Mouse (Mus musculus): Measurements from ENCODE around the gene Krt19. TPM values are rescaled to one million over a fixed set of nuclear protein-coding genes. Genes with fewer than 3 reads are reported as not detected.

Krt19 gene
- polyA plus RNA-seq (2015; fragmentation: Nextera tagmentation; extraction: Ambion mirVana): 2.0 and 2.4 TPM in 2 replicates

DNA sequence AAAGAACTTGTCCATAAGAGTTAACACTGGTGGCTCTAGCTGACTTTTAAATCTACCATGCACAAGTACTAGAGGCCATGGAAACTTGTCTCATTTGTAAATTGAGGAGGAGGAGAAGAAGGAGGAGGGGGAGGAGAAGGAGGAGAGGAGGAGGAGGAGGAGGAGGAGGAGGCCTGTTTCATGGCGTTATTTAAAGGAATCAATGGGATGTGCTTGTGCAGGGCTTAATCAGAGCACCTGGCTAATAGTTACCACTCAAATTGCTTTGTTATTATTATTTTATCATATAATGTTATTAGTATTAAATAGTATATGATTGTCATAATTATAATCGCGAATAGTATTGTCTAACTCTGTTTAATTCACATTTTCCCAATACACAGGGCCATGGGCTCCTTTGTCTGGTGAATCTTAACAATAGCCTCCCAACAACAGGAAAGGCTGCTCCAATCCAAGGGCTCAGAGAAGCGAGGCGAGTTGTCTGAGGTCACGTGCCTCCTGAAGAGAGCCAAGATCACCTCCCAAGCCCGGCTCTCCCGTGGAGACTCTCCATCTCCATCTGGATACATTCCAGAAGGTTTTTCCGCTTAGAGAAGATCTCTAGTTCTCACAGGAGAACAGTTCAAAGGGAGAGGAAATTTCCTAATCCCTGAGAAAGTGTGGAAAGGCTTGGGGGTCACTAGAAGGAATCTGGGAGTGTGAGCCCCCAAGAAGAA is at the start of gene Krt19:
Gene Krt19 (minus strand): TSS at position 51 of the 716 bp plus-strand sequence.
- 45% methylated on average over 9 of the region's 9 CpGs for WGBS
- Histone ChIP-seq H3K4me3 (no peak within 1 kb of the TSS), H3K36me3 (no peaks in the 10 kb centered on the region), H3K9ac (no peak within 1 kb of the TSS), H3K9me3 (no peaks in the 10 kb centered on the region), H3K4me1 (replicated peaks) (peaks cover 13% of the 10 kb centered on the region), H3K27me3 (peaks cover 31% of the 10 kb centered on the region), H3K4me2 (no peak within 1 kb of the TSS), H3K27ac (replicated peaks) (no peak within 1 kb of the TSS)
- no peak for ATAC-seq (ENCODE audit: low FRiP score, low read depth)

DNA sequence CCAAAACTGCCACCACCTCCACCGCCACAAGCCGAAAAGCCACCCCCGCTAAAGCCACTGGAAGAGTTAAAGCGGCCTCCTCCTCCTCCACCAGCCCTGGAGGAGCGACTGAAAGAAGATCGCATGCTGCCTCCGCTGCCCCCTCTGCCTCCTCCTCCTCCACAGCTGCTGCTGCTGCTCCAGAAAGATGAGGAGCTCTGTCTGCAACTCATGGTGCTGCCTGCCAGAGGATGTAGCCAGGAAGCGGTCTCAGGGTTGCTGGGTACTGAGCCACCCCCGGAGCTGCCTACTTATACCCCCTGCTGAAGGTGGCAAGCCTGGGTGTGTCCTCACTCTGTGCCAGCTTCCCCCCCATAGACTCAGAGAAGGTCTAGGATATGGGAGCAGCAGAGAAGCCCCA is 44.5 kb upstream of the Krt19 start, which contains the start of gene Krt9:
Gene Krt9 (minus strand): TSS at position 255 of the 400 bp plus-strand sequence.
- Histone ChIP-seq H3K4me1 (replicated peaks) (no peaks in the 10 kb centered on the region), H3K9me3 (no peaks in the 10 kb centered on the region), H3K27me3 (no peaks in the 10 kb centered on the region), H3K9ac (no peak within 1 kb of the TSS), H3K36me3 (no peaks in the 10 kb centered on the region), H3K4me2 (no peak within 1 kb of the TSS), H3K27ac (replicated peaks) (no peak within 1 kb of the TSS), H3K4me3 (no peak within 1 kb of the TSS)
- 61% methylated on average over 9 of the region's 9 CpGs for WGBS
- no peak for ATAC-seq (ENCODE audit: low FRiP score, low read depth)

DNA sequence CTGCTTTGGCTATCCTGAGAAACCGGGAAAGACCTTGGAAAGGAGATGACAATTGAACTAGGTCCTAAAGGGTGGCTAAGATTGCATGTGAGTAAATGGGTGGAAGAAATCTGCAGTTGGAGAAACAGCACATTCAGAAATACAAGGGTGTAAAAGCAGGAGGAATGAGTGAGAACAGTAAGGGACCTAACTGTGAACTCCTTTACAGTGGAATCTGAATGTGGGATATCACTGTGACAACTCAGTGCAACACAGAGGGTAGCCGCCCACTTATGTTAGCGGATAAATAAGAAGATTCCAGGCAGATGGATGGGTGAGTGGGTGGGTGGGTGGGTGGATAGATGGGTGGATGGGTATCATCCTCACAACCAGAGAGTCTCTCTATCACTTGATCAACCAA is 43.4 kb upstream of the Krt19 start:
- Histone ChIP-seq H3K36me3 (no peaks in the 10 kb centered on the region), H3K9ac (no peak overlapping the region), H3K27me3 (no peaks in the 10 kb centered on the region), H3K4me3 (no peak overlapping the region), H3K9me3 (no peaks in the 10 kb centered on the region), H3K4me1 (replicated peaks) (no peaks in the 10 kb centered on the region), H3K27ac (replicated peaks) (no peak overlapping the region), H3K4me2 (no peak overlapping the region)
- WGBS: 95% methylated on average over 3 of the region's 3 CpGs
- no peak for ATAC-seq (ENCODE audit: low FRiP score, low read depth)

DNA sequence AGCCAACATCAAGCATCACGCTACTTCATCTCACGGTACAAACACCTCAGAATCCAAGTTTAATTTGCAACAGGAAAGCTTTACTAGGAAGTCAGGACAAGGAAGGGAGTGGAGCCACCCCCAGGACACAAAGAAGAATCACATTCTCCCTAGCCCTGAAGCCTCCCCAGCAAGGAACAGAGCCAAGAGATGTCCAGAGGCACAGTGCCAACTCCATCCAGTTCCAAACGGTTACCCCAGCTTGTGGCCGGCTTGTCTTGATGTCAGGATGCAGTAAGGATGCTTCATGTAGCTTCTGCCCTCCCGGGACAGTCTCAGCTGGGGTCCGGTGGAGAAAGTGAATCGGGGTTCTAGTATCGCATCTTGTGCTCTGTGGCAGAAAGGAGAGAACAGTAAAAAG is 38.3 kb upstream of the Krt19 start:
- Histone ChIP-seq H3K4me3 (no peak overlapping the region), H3K36me3 (no peaks in the 10 kb centered on the region), H3K27ac (replicated peaks) (no peak overlapping the region), H3K9ac (no peak overlapping the region), H3K27me3 (no peaks in the 10 kb centered on the region), H3K4me1 (replicated peaks) (no peaks in the 10 kb centered on the region), H3K4me2 (no peak overlapping the region), H3K9me3 (no peaks in the 10 kb centered on the region)
- WGBS: 80% methylated on average over 8 of the region's 8 CpGs
- no peak for ATAC-seq (ENCODE audit: low FRiP score, low read depth)

DNA sequence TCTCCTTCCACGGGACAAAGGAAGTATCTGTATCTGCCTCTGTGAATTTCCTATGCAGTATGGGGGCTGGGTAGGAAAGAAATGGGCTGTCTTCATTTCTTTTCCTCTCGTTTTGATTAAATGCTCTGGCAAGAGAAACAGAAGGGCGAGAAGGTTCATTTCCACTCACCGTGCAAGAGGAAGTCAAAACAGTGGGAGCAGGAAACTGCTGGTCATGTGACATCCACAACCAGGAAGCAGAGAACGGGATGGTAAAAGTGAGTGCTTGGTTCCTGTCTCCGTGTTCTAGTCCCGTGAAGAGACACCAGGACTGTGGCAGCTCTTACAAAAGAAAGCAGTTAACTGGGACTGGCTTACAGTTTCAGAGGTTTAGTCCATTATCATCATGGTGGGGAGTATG is 33.3 kb upstream of the Krt19 start:
- WGBS: 80% methylated on average over 7 of the region's 7 CpGs
- H3K27me3 ChIP-seq: no peaks in the 10 kb centered on the region
- no peak overlapping the region for H3K9ac ChIP-seq
- H3K4me2 ChIP-seq: no peak overlapping the region
- H3K9me3 ChIP-seq: no peaks in the 10 kb centered on the region
- no peaks in the 10 kb centered on the region for H3K4me1 ChIP-seq (replicated peaks)
- no peak overlapping the region for H3K4me3 ChIP-seq
- ATAC-seq (ENCODE audit: low FRiP score, low read depth): no peak
- H3K36me3 ChIP-seq: no peaks in the 10 kb centered on the region
- H3K27ac ChIP-seq (replicated peaks): no peak overlapping the region

DNA sequence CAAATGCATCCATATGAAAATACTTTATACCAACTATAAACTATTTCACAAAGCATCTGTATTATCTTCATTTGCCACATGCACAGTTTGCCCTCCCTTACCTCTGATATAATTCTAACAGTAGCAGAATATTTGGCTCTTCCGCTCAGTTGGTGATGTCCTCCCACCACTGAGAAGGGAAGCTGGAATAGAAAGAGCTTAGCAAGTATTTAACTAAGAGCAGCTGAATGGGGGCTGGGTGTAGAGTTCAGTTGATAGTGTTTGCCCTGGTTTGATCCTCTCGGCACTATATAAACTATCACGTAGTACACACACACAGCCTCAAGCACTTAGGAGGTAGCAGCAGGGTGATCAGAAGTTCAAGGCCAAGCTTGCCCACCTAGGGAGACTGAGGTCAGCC is 30.8 kb upstream of the Krt19 start:
- H3K9ac ChIP-seq: no peak overlapping the region
- no peaks in the 10 kb centered on the region for H3K27me3 ChIP-seq
- H3K4me1 ChIP-seq (replicated peaks): no peaks in the 10 kb centered on the region
- H3K27ac ChIP-seq (replicated peaks): no peak overlapping the region
- H3K36me3 ChIP-seq: no peaks in the 10 kb centered on the region
- no peak overlapping the region for H3K4me3 ChIP-seq
- no peak overlapping the region for H3K4me2 ChIP-seq
- ATAC-seq (ENCODE audit: low FRiP score, low read depth): no peak
- no peaks in the 10 kb centered on the region for H3K9me3 ChIP-seq
- 83% methylated on average over 3 of the region's 3 CpGs for WGBS

DNA sequence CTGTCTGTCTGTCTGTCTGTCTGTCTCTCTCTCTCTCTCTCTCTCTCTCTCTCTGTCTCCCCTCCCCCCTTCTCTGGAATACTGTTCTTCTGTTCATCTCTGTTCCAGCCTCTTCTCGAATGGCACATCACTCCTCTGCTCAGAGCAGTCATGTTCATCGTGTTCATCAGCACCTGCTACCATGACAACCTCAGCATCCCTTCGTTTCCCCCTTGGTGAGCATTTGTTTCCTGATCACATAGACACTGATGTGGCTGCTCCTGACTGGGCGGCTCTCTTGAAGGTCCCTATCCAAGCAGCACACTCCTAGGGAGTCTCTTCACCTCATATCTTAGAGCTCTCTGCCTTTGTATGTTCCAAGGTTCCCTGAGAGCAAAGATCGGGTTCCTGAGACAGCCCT is 29.8 kb upstream of the Krt19 start:
- no peak overlapping the region for H3K9ac ChIP-seq
- 64% methylated on average over 5 of the region's 5 CpGs for WGBS

DNA sequence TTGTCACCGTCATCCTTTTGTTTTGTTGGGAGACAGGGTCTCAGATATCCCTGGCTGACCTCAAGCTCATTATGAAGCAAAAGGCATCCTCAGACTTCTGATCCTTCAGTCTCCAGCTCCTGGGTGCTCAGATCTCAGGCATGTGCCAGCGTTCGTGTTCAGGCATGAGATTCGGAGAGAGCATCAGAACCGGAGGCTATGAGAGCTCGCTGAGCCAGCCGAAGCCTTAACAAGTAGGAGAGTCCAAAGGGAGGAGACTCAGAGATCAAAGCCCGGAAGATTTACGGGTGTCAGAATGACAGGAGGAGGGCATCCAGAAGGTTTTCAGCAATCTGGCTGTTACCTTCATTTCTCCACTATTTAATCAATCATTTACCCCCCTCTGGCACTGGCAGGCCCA is 28.3 kb upstream of the Krt19 start:
- Histone ChIP-seq H3K27me3 (no peaks in the 10 kb centered on the region), H3K36me3 (no peaks in the 10 kb centered on the region), H3K4me3 (no peak overlapping the region), H3K9me3 (no peaks in the 10 kb centered on the region), H3K9ac (no peak overlapping the region), H3K4me2 (no peak overlapping the region), H3K27ac (replicated peaks) (no peak overlapping the region), H3K4me1 (replicated peaks) (no peaks in the 10 kb centered on the region)
- no peak for ATAC-seq (ENCODE audit: low FRiP score, low read depth)
- WGBS: 81% methylated on average over 9 of the region's 9 CpGs

More for the DNA sequence above, 29.8 kb upstream of the Krt19 start:
- H3K27ac ChIP-seq (replicated peaks): no peak overlapping the region
- H3K4me3 ChIP-seq: no peak overlapping the region
- no peaks in the 10 kb centered on the region for H3K27me3 ChIP-seq
- H3K36me3 ChIP-seq: no peaks in the 10 kb centered on the region
- no peaks in the 10 kb centered on the region for H3K4me1 ChIP-seq (replicated peaks)
- no peak overlapping the region for H3K4me2 ChIP-seq
- no peak for ATAC-seq (ENCODE audit: low FRiP score, low read depth)
- no peaks in the 10 kb centered on the region for H3K9me3 ChIP-seq

DNA sequence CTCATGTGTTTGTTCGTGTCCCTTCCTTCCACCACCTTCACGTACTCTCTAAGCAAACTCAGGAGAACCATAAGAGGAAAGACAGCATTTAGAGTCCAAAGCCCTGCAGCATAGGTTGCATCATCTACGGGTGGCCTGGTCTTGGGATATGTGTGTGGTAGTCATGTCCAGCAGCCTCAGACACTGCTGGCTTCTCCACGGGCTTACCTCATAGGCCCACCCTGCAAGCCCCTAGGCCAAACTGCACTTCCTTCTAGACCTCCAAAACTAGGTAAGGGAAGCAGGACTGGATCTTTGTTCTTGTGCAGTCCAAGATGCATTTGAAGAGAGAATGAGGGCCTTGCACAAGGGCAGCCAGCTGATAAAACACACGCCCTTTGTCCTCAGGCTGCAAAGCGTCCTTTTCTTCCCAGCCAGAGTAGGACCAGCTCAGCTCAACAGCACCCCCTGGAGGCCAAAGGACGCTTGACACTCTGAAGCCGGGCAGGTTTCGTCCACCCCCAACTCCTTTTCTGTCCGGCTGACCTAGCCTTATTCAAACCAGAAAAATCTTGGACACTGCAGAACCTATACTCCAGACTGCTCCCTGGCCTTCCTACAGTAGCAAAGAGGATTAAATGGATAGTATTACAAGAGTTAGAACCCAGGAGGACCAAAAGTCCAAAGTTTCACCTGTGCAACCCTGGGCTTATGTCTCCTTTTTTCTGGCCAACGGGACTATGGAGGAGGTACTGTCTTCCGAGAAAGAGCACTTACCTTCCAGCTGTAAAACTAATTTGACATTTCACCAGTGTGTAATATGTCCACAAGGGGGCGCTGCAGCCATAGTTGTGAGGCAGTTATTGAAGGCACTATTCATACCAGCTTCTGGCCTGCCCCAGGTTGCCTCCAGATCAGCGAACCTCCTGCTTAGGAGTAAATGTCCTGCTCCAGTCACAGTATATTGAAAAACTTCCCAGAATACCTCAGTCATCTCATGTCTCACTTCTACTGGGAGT is 20.6 kb upstream of the Krt19 start:
- Histone ChIP-seq H3K4me2 (no peak overlapping the region), H3K36me3 (no peaks in the 10 kb centered on the region), H3K9ac (no peak overlapping the region), H3K27ac (replicated peaks) (no peak overlapping the region), H3K27me3 (no peaks in the 10 kb centered on the region), H3K4me1 (replicated peaks) (no peaks in the 10 kb centered on the region), H3K9me3 (no peaks in the 10 kb centered on the region), H3K4me3 (no peak overlapping the region)
- WGBS: 34% methylated on average over 14 of the region's 14 CpGs
- ATAC-seq (ENCODE audit: low FRiP score, low read depth): no peak

DNA sequence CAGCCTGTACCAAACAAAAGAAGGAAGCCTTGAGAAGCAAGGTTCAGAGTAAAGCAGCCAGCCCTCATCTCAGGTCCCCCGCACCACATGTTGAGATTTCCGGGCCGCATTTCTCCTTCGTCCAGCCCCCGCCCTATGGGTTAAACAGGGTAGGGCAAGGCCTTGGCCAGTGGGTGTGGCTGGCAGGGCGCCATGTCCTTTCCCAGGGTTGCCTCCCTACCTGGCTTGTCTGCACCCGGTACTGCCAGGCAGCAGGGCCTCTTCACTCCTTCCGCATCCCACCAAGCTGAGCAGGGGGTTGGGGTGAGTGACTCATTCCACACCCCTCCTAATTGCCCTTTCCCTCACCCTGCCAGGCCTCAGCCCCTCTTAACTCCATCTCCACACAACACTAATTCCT is 19.6 kb upstream of the Krt19 start:
- H3K4me1 ChIP-seq (replicated peaks): no peaks in the 10 kb centered on the region
- no peak for ATAC-seq (ENCODE audit: low FRiP score, low read depth)
- whole genome bisulfite sequencing: 84% methylated on average over 8 of the region's 8 CpGs
- no peak overlapping the region for H3K27ac ChIP-seq (replicated peaks)
- H3K9me3 ChIP-seq: no peaks in the 10 kb centered on the region
- no peak overlapping the region for H3K4me3 ChIP-seq
- H3K9ac ChIP-seq: no peak overlapping the region
- no peaks in the 10 kb centered on the region for H3K36me3 ChIP-seq
- H3K4me2 ChIP-seq: no peak overlapping the region
- no peaks in the 10 kb centered on the region for H3K27me3 ChIP-seq

DNA sequence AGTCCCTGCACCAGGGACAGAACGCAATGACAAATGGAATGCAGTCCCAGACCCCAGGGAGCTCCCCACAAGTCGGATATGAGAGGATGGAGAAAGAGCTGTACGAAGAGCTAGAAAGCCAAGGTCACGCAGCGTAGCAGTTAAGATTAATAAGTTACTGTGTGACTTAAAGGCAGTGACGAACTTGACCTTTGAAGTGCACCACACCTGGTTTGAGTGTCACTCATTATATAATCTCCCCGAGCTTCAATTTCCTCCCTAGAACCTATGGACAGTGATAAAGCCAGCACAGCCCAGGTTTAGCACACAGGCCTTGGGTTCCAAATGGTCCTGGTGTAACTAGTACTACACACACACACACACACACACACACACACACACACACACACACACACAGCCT is 15.9 kb upstream of the Krt19 start:
- H3K4me2 ChIP-seq: no peak overlapping the region
- ATAC-seq (ENCODE audit: low FRiP score, low read depth): no peak
- H3K4me3 ChIP-seq: no peak overlapping the region
- 69% methylated on average over 7 of the region's 7 CpGs for WGBS
- H3K9me3 ChIP-seq: no peaks in the 10 kb centered on the region
- no peaks in the 10 kb centered on the region for H3K4me1 ChIP-seq (replicated peaks)
- no peaks in the 10 kb centered on the region for H3K36me3 ChIP-seq
- no peak overlapping the region for H3K9ac ChIP-seq
- no peaks in the 10 kb centered on the region for H3K27me3 ChIP-seq
- no peak overlapping the region for H3K27ac ChIP-seq (replicated peaks)

DNA sequence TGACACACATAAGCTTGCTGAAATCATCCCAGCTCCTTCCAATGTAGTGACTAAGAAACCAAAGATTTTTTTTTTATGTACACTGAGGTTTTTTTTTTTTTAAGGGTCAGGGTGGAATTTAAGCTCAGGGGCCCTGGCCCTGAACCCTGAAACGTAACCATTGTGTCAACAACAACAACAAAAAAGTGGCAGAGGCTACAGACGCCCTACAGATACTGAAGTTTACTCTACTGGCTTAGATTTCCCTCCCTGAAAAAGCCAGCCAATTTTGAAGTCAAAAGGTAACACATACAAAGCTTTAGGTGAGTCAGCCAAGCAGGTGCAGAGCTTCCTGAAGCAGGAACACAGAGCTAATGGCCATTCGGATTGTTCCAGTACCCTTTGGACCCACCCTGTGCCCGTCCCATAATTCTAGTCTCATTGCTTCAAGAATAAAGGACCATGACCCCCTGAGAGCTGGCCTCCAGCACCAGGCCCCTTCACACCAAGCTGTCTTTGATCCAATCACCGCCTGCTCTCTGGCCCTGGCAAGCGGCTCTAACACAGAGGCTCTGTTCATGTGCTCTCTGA is 9.5 kb upstream of the Krt19 start:
- H3K4me1 ChIP-seq (replicated peaks): no peaks in the 10 kb centered on the region
- ATAC-seq (ENCODE audit: low FRiP score, low read depth): no peak
- no peaks in the 10 kb centered on the region for H3K27me3 ChIP-seq
- no peaks in the 10 kb centered on the region for H3K36me3 ChIP-seq
- 72% methylated on average over 6 of the region's 6 CpGs for WGBS
- H3K9me3 ChIP-seq: no peaks in the 10 kb centered on the region
- no peak overlapping the region for H3K4me2 ChIP-seq
- H3K4me3 ChIP-seq: no peak overlapping the region
- H3K27ac ChIP-seq (replicated peaks): no peak overlapping the region
- no peak overlapping the region for H3K9ac ChIP-seq
